Mouse (Mus musculus): ENCODE data around the gene 1700001O22Rik.
A peak's percentile ranks its signal among the peaks of the same experiment; 100 is the strongest.

DNA sequence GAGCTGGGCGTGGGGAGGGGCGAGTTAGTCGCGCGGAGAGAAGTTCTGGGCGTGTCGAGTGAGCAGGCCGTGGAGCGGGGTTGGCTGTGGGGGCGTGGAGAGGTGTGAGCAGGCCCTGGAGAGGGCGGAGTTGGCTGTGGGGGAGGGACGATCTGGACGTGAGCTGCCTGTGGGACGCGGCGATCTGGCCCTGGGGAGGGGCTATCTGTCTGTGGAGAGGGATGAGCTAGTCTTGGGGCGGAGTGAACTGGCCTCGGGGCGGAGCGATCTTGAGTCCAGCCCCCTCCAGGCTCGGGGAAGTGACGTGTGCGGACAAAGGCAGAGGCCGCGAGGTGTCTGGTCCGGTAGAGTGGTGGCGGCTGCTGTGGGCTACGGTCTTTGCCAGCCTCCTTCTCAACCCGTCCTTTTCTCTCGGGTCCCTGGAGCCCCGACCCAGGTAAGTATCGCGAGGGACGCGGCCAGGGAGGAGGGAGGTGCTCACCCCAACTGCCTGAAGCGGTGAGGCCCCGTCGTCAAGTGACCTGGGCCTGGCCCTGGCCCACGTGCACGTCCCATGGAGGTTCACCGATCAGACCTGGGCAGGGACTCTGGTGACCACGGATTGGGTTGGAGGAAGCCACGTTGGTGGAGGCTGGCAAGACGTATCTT lies 4.3 kb upstream of the 1700001O22Rik start, which contains the start of gene Ntmt1:
- TF ChIP-seq CTCF (conservative IDR thresholded peaks at IDR 0.05 in 1 of 2, IDR thresholded peaks at IDR 0.05 in 1 of 2; ENCODE audit: low read depth in 2 of 2, low read length in 2 of 2) (no peak), BHLHE40 (IDR thresholded peaks at IDR 0.05; ENCODE audit: low read depth, low read length) (0 out of 2 replicates have a peak, but pooled peaks have one; percentile 44), UBTF (IDR thresholded peaks at IDR 0.05; ENCODE audit: low read depth, low read length) (peak; percentile 61; the same call in 1 of the 2 replicates), NRF1 (IDR thresholded peaks at IDR 0.05; ENCODE audit: low read depth, low read length) (0 out of 2 replicates have a peak, but pooled peaks have one; percentile 46), MAX (IDR thresholded peaks at IDR 0.05; ENCODE audit: low read length) (peak; percentile 92), KAT2A (IDR thresholded peaks at IDR 0.05; ENCODE audit: insufficient replicate concordance, low read length) (0 out of 2 replicates have a peak, but pooled peaks have one; percentile 43), TCF12 (IDR thresholded peaks at IDR 0.05; ENCODE audit: low read depth, low read length) (peak; percentile 84), POLR2A (IDR thresholded peaks at IDR 0.05; ENCODE audit: low read depth, low read length) (peak; percentile 97), RCOR1 (conservative IDR thresholded peaks at IDR 0.05; ENCODE audit: low read depth, low read length) (no peak), EP300 (IDR thresholded peaks at IDR 0.05; ENCODE audit: low read length) (no peak), HCFC1 (IDR thresholded peaks at IDR 0.05; ENCODE audit: low read depth, low read length) (peak; percentile 55; the same call in 1 of the 2 replicates), E2F4 (IDR thresholded peaks at IDR 0.05; ENCODE audit: insufficient replicate concordance, low read depth, low read length) (no peak), CHD2 (IDR thresholded peaks at IDR 0.05; ENCODE audit: low read length) (peak; percentile 61; the same call in 1 of the 2 replicates), TBP (conservative IDR thresholded peaks at IDR 0.05; ENCODE audit: low read depth, low read length) (peak; percentile 84)

All from CH12.LX (cell line).